Mouse (Mus musculus): ENCODE measurements around the gene Aurkb. TPM values are rescaled to one million over a fixed set of nuclear protein-coding genes. Genes with fewer than 3 reads are reported as not detected.
A peak's percentile ranks its signal among the peaks of the same experiment; 100 is the strongest.

Aurkb gene
- total RNA-seq, 2 experiments from 2014 or later = 0.25 to 0.30 TPM

GRCm38 (mm10) chr11:69067601-69068000, 22.2 kb downstream of the Aurkb start:
- Histone ChIP-seq H3K4me3 (no peak overlapping the region), H3K27ac (peak overlapping the region; percentile 70; the same call in 1 of the 2 replicates)
- intact Hi-C loops (cut with DNase I) = loop anchor here (1.0 kb wide), 1 partner anchor 54 kb away; no protein-coding TSS in a partner anchor
- DNase-seq (ENCODE audit: extremely low spot score in 1 of 2, low spot score in 2 of 2) = no peak
- TF ChIP-seq CTCF (IDR thresholded peaks at IDR 0.05) = no peak

- TF ChIP-seq CTCF (IDR thresholded peaks at IDR 0.05) = no peak
- H3K4me3 ChIP-seq = peak overlapping the region; percentile 79
- H3K27ac ChIP-seq = peak overlapping the region; percentile 92
- no peak for DNase-seq (ENCODE audit: extremely low spot score in 1 of 2, low spot score in 2 of 2)
- intact Hi-C loops (cut with DNase I) = no loop called here
Observed at GRCm38 (mm10) chr11:69070093-69070492, 24.6 kb downstream of the Aurkb start.

- intact Hi-C loops (cut with DNase I) = no loop called here
- H3K4me3 ChIP-seq = peak within 1 kb of the TSS; percentile 79
- H3K27ac ChIP-seq = peak within 1 kb of the TSS; percentile 92
- DNase-seq (ENCODE audit: extremely low spot score in 1 of 2, low spot score in 2 of 2) = peak; percentile 91 to 94
- TF ChIP-seq CTCF (IDR thresholded peaks at IDR 0.05) = no peak
Observed at GRCm38 (mm10) chr11:69070590-69071222, 25.3 kb downstream of the Aurkb start, which contains the start of gene Tmem107. Tmem107 (plus strand) TSS chr11:69070806.

- no peak for DNase-seq (ENCODE audit: extremely low spot score in 1 of 2, low spot score in 2 of 2)
- intact Hi-C loops (cut with DNase I) = no loop called here
- peak overlapping the region; percentile 92 for H3K27ac ChIP-seq
- no peak for TF ChIP-seq CTCF (IDR thresholded peaks at IDR 0.05)
- H3K4me3 ChIP-seq = peak overlapping the region; percentile 79
Observed at GRCm38 (mm10) chr11:69071262-69071661, 25.8 kb downstream of the Aurkb start.

- intact Hi-C loops (cut with DNase I) = no loop called here
- DNase-seq (ENCODE audit: extremely low spot score in 1 of 2, low spot score in 2 of 2) = no peak
- TF ChIP-seq CTCF (IDR thresholded peaks at IDR 0.05) = no peak
- Histone ChIP-seq H3K4me3 (no peak overlapping the region), H3K27ac (peak overlapping the region; percentile 100; the same call in 1 of the 2 replicates)
Observed at GRCm38 (mm10) chr11:69072234-69072633, 26.8 kb downstream of the Aurkb start.

DNA sequence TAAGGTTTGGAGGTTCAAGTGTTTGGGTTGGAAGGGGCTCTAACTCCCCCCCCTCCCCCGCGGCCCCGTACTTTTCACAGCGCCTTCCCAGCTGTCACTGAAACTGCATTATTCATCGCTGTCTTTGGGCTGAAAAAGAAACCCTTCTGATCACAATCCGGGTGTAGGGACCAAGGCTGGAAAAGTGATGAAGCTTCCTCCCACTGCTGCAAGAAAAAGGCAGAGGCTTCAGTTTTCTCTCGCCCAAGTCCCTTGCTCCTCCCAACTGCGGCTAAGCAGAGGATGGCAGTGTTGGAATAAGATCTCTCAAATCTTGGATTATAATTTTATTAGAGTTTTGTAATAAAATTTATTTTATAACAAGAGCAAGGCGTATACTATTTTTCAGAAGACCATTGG, 27.2 kb downstream of the Aurkb start:
- Histone ChIP-seq H3K4me3 (peak overlapping the region; percentile 43), H3K27ac (peak overlapping the region; percentile 100)
- intact Hi-C loops (cut with DNase I) = loop anchor here (1.0 kb wide), 1 partner anchor 16 kb away; the partner anchor contains the start of gene Vamp2
- no peak for TF ChIP-seq CTCF (IDR thresholded peaks at IDR 0.05)
- DNase-seq (ENCODE audit: extremely low spot score in 1 of 2, low spot score in 2 of 2) = no peak

DNA sequence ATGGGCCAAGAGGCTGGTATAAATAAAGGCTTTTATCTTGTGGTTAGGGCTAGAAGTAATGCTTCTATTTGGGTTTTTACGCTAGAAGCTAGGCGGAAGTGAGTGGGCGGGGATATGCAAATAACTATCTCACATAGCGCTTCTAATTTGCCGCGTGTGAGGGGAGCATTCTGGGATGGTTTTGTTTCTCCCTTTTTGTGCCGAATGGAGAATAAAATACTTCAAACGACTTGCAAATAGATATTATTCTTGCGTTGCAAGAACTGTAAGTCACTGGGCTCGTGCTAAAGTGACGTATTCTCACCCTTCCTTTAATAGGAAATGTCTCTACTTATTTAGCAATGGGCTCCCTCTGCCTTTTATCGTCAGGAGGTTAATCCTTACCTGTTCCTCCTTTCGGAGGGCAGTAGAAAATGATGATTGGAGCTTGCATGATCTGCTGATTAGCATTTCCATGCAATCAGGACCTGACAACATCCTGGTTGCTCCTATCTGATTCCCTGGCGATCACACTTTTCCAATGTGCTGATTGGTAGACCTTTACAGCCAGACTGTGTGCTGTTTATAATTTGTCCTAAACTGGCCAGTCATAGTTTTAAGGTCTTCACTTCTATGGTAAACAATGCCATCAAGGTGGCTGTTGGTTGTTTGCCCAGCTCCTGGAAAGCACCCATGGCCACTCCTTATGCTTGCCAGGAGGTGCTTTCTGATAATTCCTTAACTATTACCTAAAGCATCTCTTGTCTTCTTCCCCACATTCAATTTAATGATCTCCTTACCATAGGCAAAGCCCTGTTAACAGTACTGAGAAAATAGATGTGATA, 27.8 kb downstream of the Aurkb start:
- Histone ChIP-seq H3K4me3 (peak overlapping the region; percentile 43), H3K27ac (peak overlapping the region; percentile 100)
- intact Hi-C loops (cut with DNase I) = loop anchor here (1.0 kb wide), 1 partner anchor 15 kb away; the partner anchor contains the start of gene Vamp2
- peak; percentile 14 for TF ChIP-seq CTCF (IDR thresholded peaks at IDR 0.05)
- DNase-seq (ENCODE audit: extremely low spot score in 1 of 2, low spot score in 2 of 2) = peak; percentile 66 to 84

DNA sequence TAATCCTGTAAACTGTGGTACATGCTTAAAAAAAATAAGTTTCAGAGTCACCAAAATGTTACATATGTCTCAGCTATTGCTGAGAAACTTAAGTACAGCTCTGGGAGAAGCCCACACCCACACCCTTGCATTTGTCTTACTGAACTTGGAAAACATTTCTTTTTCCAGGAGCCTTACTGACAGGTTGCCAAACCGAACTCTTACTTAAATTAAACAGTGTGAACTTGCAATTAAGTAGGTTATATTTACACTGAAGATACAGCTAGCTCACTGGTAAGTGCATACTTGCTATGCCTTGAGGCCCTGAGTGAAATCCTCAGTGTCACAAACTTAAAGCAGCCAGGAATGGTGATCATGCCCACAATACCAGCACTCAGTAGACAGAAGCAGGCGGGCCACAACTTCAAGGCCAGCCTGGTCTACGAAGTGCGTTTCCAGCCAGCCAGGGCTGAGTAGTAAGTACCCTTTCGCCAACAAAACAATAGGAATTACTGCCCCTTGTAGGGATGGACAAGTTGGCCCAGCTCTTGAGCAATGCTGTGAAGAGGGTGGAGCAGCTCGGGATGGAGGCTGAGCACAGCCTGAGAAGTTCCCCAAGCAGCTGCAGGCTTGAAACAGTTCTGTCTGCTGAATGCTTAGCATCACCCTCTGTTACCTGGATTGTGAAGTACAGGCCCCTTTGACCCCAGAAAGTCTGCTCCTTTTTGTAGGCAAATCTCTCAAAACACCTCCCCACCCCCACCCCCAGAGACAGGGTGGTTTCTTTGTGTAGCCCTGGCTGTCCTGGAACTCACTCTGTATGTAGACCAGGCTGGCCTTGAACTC, 28.7 kb downstream of the Aurkb start:
- DNase-seq (ENCODE audit: extremely low spot score in 1 of 2, low spot score in 2 of 2) = no peak
- peak overlapping the region; percentile 100 for H3K27ac ChIP-seq
- intact Hi-C loops (cut with DNase I) = loop anchor here (1.0 kb wide), 1 partner anchor 14 kb away; the partner anchor contains the start of gene Vamp2
- no peak for TF ChIP-seq CTCF (IDR thresholded peaks at IDR 0.05)
- no peak overlapping the region for H3K4me3 ChIP-seq

GRCm38 (mm10) chr11:69074776-69075069, 29.3 kb downstream of the Aurkb start:
- no peak overlapping the region for H3K27ac ChIP-seq
- no peak for DNase-seq (ENCODE audit: extremely low spot score in 1 of 2, low spot score in 2 of 2)
- intact Hi-C loops (cut with DNase I) = no loop called here

GRCm38 (mm10) chr11:69075764-69076479, 30.5 kb downstream of the Aurkb start:
- no peak overlapping the region for H3K27ac ChIP-seq
- intact Hi-C loops (cut with DNase I) = no loop called here
- no peak for TF ChIP-seq CTCF (IDR thresholded peaks at IDR 0.05)
- DNase-seq (ENCODE audit: extremely low spot score in 1 of 2, low spot score in 2 of 2) = no peak
- H3K4me3 ChIP-seq = no peak overlapping the region

More at GRCm38 (mm10) chr11:69074776-69075069, 29.3 kb downstream of the Aurkb start:
- no peak overlapping the region for H3K4me3 ChIP-seq
- TF ChIP-seq CTCF (IDR thresholded peaks at IDR 0.05) = no peak

DNA sequence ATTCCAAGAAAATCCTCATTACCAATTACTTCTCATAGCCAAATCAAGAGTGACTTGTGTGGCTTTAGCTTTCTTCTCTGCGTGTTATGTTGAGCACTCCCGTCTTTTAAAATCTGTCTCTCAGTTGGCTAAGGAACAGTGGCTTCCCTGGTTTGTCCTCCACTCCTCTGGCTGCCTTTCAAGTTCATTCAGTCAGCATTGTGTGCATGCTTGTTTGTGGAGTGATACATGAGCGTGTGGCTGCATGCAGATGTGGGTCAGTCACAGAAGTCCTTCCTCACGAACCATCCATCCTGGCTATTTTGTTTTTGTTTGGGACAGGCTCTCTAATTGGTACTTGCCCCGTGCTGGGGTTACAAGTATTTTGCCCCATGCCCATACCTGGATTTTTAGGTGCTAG, 31.1 kb downstream of the Aurkb start:
- no peak for DNase-seq (ENCODE audit: extremely low spot score in 1 of 2, low spot score in 2 of 2)
- no peak for TF ChIP-seq CTCF (IDR thresholded peaks at IDR 0.05)
- Histone ChIP-seq H3K27ac (no peak overlapping the region), H3K4me3 (no peak overlapping the region)
- intact Hi-C loops (cut with DNase I) = no loop called here
